Comparison of ENCODE assay signal across 21 mouse cellular contexts in the genomic region with DNA sequence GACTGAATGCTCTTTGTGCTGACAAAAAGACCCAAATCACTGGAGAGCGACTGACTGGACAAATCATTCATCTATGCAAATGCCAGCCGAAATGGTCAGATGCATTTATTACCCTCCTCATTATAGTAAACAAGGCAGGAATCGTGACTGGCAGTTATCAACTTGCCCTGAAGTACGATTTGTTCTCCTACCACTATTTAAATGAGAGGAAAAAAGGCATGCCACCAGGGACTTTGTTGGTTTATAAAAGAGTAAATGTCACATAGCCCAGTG. TPM values are rescaled to one million over a fixed set of nuclear protein-coding genes. Genes with fewer than 3 reads are reported as not detected.
DNase-seq lines count a peak whose midpoint lies in the region; ATAC-seq lines count a peak whose summit lies in the region.
"Had no signal": no experiment of that assay in that cellular context is flagged by ENCODE, and none has a peak within 500 bp of the region (broad histone marks: within the 10 kb centered on the region; RNA-seq: fewer than 3 reads in every experiment).

No protein-coding gene starts in this region.

- H3K27me3 ChIP-seq in neural tube, embryonic 13.5 days = no peaks in the 10 kb centered on the region
- no peaks in the 10 kb centered on the region for H3K27me3 ChIP-seq in midbrain, embryonic 14.5 days (ENCODE audit: control insufficient read depth, insufficient read depth, low read length)
- H3K27me3 ChIP-seq: limb, embryonic 13.5 days; liver, embryonic 13.5 days; lung, embryonic 15.5 days; stomach, embryonic 15.5 days had no signal

- H3K4me2 ChIP-seq in neural tube, embryonic 13.5 days = no peak overlapping the region
- no peak overlapping the region for H3K4me2 ChIP-seq in midbrain, embryonic 14.5 days (ENCODE audit: low read length)
- H3K4me2 ChIP-seq: heart, embryonic 11.5 days; limb, embryonic 13.5 days; liver, embryonic 13.5 days; lung, embryonic 15.5 days; stomach, embryonic 15.5 days had no signal

- WGBS in neural tube, embryonic 13.5 days = 18% methylated on average over 4 of the region's 4 CpGs
- WGBS in midbrain, embryonic 14.5 days = 15% methylated on average over 4 of the region's 4 CpGs

- no peak overlapping the region for H3K4me3 ChIP-seq in neural tube, embryonic 13.5 days
- no peak overlapping the region for H3K4me3 ChIP-seq in midbrain, embryonic 14.5 days (replicated peaks; ENCODE audit: low read depth, low read length)
- H3K4me3 ChIP-seq: gastrocnemius, adult 2 months; layer of hippocampus, adult 2 months; limb, embryonic 13.5 days; liver, embryonic 13.5 days; lung, embryonic 15.5 days; stomach, embryonic 15.5 days had no signal

- H3K27ac ChIP-seq in neural tube, embryonic 13.5 days (replicated peaks) = no peak overlapping the region
- no peak overlapping the region for H3K27ac ChIP-seq in midbrain, embryonic 14.5 days (replicated peaks; ENCODE audit: low read depth, low read length)
- H3K27ac ChIP-seq: gastrocnemius, adult 2 months; layer of hippocampus, adult 2 months; limb, embryonic 13.5 days; liver, embryonic 13.5 days; lung, embryonic 15.5 days; stomach, embryonic 15.5 days had no signal

- DNase-seq in embryo, embryonic 10.5 days (ENCODE audit: low spot score) = peak; percentile 12
- no peak for DNase-seq in embryo, embryonic 10 days (ENCODE audit: low spot score)
- DNase-seq in neural tube, embryonic 10.5 days (ENCODE audit: extremely low spot score, low spot score) = no peak
- peak; percentile 45 for DNase-seq in midbrain, embryonic 14.5 days
- no peak for DNase-seq in lung, postnatal 25 days (ENCODE audit: low spot score)
- DNase-seq in c-Kit-positive CD71-positive TER-119-positive erythroid progenitor cells, embryonic 14.5 days (ENCODE audit: low spot score) = no peak
- no peak for DNase-seq in gastrocnemius, adult 18-20 months (ENCODE audit: low spot score)
- DNase-seq: adrenal gland, adult 2 months; cerebellum, adult 9-11 months; gastrocnemius, adult 2 months; heart, postnatal 10 days; kidney, adult 2 months; kidney, postnatal 10 days; liver, embryonic 13.5 days; right cerebral cortex, postnatal 25 days had no signal

- H3K9ac ChIP-seq in neural tube, embryonic 13.5 days = no peak overlapping the region
- H3K9ac ChIP-seq in midbrain, embryonic 14.5 days (replicated peaks; ENCODE audit: low read length) = no peak overlapping the region
- H3K9ac ChIP-seq: limb, embryonic 13.5 days; liver, embryonic 13.5 days; lung, embryonic 15.5 days; stomach, embryonic 15.5 days had no signal

- H3K9me3 ChIP-seq in neural tube, embryonic 13.5 days = peaks cover 9% of the 10 kb centered on the region
- peaks cover 7% of the 10 kb centered on the region; the same call in 1 of the 2 replicates for H3K9me3 ChIP-seq in midbrain, embryonic 14.5 days (ENCODE audit: control insufficient read depth, low read length)
- H3K9me3 ChIP-seq: liver, embryonic 13.5 days; lung, embryonic 15.5 days; stomach, embryonic 15.5 days had no signal

- H3K4me1 ChIP-seq in neural tube, embryonic 13.5 days (replicated peaks) = 0 out of 2 replicates have a peak, but pooled peaks cover 9% of the 10 kb centered on the region
- H3K4me1 ChIP-seq in midbrain, embryonic 14.5 days (ENCODE audit: control insufficient read depth, insufficient read depth, low read length) = peaks cover 7% of the 10 kb centered on the region; the same call in 1 of the 2 replicates
- H3K4me1 ChIP-seq: limb, embryonic 13.5 days; liver, embryonic 13.5 days; lung, embryonic 15.5 days; stomach, embryonic 15.5 days had no signal

- no peaks in the 10 kb centered on the region for H3K36me3 ChIP-seq in neural tube, embryonic 13.5 days
- no peaks in the 10 kb centered on the region for H3K36me3 ChIP-seq in midbrain, embryonic 14.5 days (ENCODE audit: control insufficient read depth, insufficient read depth, low read length)
- H3K36me3 ChIP-seq: limb, embryonic 13.5 days; liver, embryonic 13.5 days; lung, embryonic 15.5 days; stomach, embryonic 15.5 days had no signal

- 0 out of 2 replicates have a peak, but pooled peaks have one; percentile 43 for ATAC-seq in neural tube, embryonic 13.5 days (ENCODE audit: low read depth)
- ATAC-seq in midbrain, embryonic 14.5 days (ENCODE audit: low FRiP score, low TSS enrichment) = peak; percentile 66; the same call in 1 of the 2 replicates

RNA-seq across cellular contexts. Expression of gene Fbxl4, which starts 55.5 kb away (rescaled TPM):
- polyA plus RNA-seq in neural tube, embryonic 13.5 days (2015; fragmentation: Nextera tagmentation; extraction: Ambion mirVana) = 13.0 and 14.7 TPM in 2 replicates
- polyA plus RNA-seq in midbrain, embryonic 14.5 days (2014; fragmentation: Nextera tagmentation; extraction: Ambion mirVana) = 15.7 and 20.0 TPM in 2 replicates
- total RNA-seq in gastrocnemius, adult 18-20 months (2021) = 10 to 100 TPM; 22.1 to 27.6 TPM

Comparison
In these comparisons a context has a peak if more than half of its experiments do, and no peak if none do; other contexts are left out.
1. DNase-seq: peak in embryo, embryonic 10.5 days (single experiment) and midbrain, embryonic 14.5 days (single experiment); none in embryo, embryonic 10 days (single experiment), neural tube, embryonic 10.5 days (single experiment), lung, postnatal 25 days (single experiment), c-Kit-positive CD71-positive TER-119-positive erythroid progenitor cells, embryonic 14.5 days (single experiment) and gastrocnemius, adult 18-20 months (single experiment).